Mouse (Mus musculus) bone marrow macrophage, adult 2 months (primary cell): Measurements from ENCODE around the gene Mrgprb1. TPM values are rescaled to one million over a fixed set of nuclear protein-coding genes. Genes with fewer than 3 reads are reported as not detected.
"Not testable (repeated sequence)": the region's sequence is repeated elsewhere in the genome, so short reads cannot be mapped to it uniquely, and the experiment has no call there.

ENCODE experiments used
- H3K27ac ChIP-seq: 2 replicates; pipeline ENCODE4 v1.5.1; 2012; ENCODE audit warnings: low read depth, low read length; ENCODE audit not compliant: insufficient read depth
- H3K4me1 ChIP-seq: 2 replicates; pipeline ENCODE4 v1.6.1; 2012; ENCODE audit warnings: low read length; ENCODE audit not compliant: control insufficient read depth, insufficient read depth
- H3K4me3 ChIP-seq: 2 replicates; pipeline ENCODE4 v1.5.1; 2012; ENCODE audit warnings: mild to moderate bottlenecking, low read length, moderate library complexity; ENCODE audit not compliant: insufficient read depth
- CTCF ChIP-seq: IDR thresholded peaks from 2 replicates; pipeline ENCODE4 v1.5.1; 2012; ENCODE audit warnings: low read depth, mild to moderate bottlenecking, low read length, moderate library complexity
- POLR2A ChIP-seq: IDR thresholded peaks from 2 replicates; pipeline ENCODE4 v1.6.1; 2012; ENCODE audit warnings: mild to moderate bottlenecking, low read depth, low read length, borderline replicate concordance
- polyA plus RNA-seq: library from polyadenylated mRNA; stranded (reverse); fragments of >200 nt; gene quantifications from 2 replicates; pipeline ENCODE4 v1.2.4, GENCODE M21; 2012; ENCODE audit not compliant: missing spikeins, insufficient read depth, insufficient read length

Gene Mrgprb1
- not detected in 2 replicates for polyA plus RNA-seq

DNA sequence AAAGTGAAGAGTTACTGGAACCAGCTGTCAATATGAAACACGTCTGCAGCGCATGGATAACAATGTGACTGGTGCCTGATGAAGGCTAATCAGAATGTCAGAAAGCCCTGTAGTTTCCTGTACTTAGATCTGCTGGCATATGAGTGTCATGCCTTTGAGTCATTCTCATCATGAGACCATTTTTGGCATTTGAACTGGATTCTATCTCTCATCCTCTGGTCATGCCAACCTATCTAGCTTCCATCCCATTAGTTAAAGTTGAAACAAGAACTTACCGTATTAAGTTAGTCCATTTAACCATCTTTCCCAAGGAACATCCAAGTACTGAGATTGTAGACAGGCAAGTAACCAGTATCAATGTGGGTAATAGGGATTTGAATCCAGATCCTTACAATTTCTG lies at the start of gene Mrgprb1:
Gene Mrgprb1, minus strand, starts transcription at position 101 of the 400 bp plus-strand sequence.
- no peak for TF ChIP-seq CTCF
- no peak for TF ChIP-seq POLR2A
- Histone ChIP-seq H3K4me1 (no peaks in the 10 kb centered on the region), H3K4me3 (no peak within 1 kb of the TSS), H3K27ac (no peak within 1 kb of the TSS)

DNA sequence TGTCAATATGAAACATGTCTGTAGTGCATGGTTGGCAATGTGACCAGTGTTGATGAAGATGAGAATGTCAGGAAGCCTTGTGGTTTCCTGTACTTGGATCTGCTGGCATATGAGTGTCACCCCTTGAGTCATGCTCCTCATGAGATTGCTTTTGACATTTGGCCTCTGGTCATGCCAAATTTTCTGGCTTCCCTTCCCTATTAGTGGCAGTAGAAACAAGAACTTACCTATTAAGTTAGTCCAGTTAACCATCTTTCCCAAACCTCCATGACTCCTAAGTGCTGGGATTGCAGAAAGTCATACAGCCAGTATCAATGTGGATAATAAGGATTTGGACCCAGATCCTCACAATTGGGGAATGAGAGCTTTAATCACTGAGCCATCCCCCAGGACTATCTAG lies 43.1 kb upstream of the Mrgprb1 start, which contains the start of gene Mrgprx2:
Gene Mrgprx2, minus strand, starts transcription at position 101 of the 400 bp plus-strand sequence.
- Histone ChIP-seq H3K27ac (no peak within 1 kb of the TSS), H3K4me1 (no peaks in the 10 kb centered on the region), H3K4me3 (no peak within 1 kb of the TSS)
- TF ChIP-seq POLR2A (no peak), CTCF (no peak)

DNA sequence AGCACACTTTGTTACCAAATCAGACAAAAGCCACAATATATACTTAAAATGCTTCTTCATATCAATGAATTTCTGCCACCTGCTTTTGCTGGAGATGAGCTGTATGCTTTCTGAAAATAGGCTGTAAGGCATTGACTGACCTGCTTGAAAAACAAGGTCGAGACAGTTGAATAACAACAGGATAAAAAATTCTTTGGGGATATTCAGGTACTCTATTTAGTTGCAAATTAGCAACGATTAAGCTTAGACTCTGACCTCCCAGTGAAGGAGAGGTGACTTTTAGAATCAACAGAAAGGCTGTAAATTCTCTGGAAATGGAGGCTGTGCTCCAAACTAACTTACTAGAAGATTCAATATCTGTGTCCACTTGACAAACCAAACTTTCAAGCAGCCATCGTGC lies 19.6 kb downstream of the Mrgprb1 start:
- TF ChIP-seq CTCF (no peak), POLR2A (no peak)

DNA sequence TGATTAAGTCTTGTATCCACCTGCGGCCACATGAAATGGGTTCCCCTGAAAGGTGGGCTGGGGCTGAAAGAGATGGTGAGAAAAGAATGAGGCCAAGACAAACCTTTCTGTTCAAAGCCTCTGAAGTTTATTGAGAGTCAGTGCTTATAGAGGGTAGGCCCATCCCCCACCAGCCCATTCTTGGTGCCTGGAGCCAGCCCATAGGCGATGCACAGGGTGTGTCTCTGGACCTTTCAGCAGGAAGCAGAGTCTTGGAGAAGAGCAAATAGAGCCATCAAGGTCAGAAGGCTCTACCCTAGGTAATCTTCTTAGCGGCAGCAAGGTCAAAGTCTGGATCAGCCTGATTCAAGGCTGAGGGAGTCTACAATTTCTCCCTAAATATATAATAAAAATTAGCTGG lies 20.2 kb downstream of the Mrgprb1 start:
- H3K4me3 ChIP-seq, H3K4me1 ChIP-seq, H3K27ac ChIP-seq: not testable (repeated sequence)

More for the DNA sequence above, 19.6 kb downstream of the Mrgprb1 start:
- Histone ChIP-seq H3K4me1 (no peaks in the 10 kb centered on the region), H3K27ac (no peak overlapping the region), H3K4me3 (no peak overlapping the region)

Other genes starting within 250 kb of the Mrgprb1 start
- gene Mrgprb8, start 67.8 kb downstream of the Mrgprb1 start, polyA plus RNA-seq: not detected in 2 replicates
- gene Mrgprx2, start 43.0 kb upstream of the Mrgprb1 start, polyA plus RNA-seq: not detected in 2 replicates
- not detected in 2 replicates for gene Mrgprb2, start 101.7 kb upstream of the Mrgprb1 start, polyA plus RNA-seq
- gene Mrgprb3, start 187.5 kb upstream of the Mrgprb1 start, polyA plus RNA-seq: not detected in 2 replicates